Mouse (Mus musculus): ENCODE data around the gene Fam234a. TPM values are rescaled to one million over a fixed set of nuclear protein-coding genes. Genes with fewer than 3 reads are reported as not detected.
"Not testable (repeated sequence)": the region's sequence is repeated elsewhere in the genome, so short reads cannot be mapped to it uniquely, and the experiment has no call there.

Fam234a gene
- total RNA-seq (2021) = 10 to 100 TPM; 17.9 to 18.3 TPM

DNA sequence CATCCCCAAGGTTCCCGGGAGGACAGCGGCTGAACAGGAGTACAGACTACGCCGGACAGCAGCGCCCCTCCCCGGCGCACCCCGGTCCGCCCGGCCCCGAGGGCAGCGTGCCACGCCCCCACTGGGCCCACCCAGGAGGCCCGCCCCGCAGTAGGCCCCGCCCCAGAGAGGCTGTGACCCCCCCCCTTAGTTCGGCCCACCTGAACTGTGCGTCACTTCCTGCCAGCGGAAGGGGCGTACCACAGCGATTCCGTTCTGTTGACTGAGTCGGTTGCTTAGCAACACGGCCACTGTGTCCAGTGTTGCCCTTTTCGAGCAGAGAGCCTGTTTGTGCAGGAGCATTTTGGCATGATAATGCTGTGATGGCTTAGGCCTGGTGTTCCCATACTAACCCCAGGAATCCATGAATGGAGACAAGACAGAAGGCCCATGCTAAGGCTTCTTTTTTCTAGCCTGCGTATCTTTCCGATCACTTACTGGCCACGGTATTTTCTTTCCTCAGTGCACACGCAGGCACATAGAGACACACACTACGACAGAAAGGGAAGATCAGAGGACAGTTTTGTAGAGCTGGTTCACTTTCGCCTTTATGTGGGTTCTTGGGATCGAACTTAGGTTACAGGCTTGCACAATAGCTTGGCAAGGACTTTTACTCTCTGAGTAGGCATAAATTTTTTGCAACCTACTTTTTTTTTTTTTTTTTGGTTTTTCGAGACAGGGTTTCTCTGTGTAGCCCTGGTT, at the start of gene Fam234a:
Fam234a (minus strand) TSS at position 142 of the 741 bp plus-strand sequence.
- intact Hi-C loops (cut with DNase I) = loop anchor here (5.0 kb wide), 1 partner anchor 107 kb away; the partner anchor contains the start of gene Axin1
- DNase-seq (ENCODE audit: low spot score in 2 of 2) = peak; percentile 89

DNA sequence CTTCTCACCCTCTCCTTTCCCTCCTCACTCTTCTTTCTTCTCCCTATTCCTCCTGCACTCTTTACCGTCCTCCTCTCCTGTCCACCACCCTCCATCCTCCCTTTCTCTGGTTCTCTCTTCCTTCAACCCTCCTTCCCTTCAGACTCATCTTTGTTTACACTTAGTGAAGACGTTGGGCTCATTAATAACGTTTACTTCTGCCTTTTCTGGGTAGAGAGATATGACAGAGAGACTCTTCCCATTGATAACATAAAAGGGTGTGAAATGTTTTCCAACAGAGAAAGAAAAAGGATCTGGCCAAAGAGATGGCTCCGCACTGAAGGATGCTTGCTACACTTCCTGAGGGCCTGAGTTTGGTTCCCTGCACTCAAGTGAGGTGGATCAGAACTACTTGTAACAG, 45.4 kb upstream of the Fam234a start:
- DNase-seq (ENCODE audit: low spot score in 2 of 2) = no peak
- intact Hi-C loops (cut with DNase I) = no loop called here

DNA sequence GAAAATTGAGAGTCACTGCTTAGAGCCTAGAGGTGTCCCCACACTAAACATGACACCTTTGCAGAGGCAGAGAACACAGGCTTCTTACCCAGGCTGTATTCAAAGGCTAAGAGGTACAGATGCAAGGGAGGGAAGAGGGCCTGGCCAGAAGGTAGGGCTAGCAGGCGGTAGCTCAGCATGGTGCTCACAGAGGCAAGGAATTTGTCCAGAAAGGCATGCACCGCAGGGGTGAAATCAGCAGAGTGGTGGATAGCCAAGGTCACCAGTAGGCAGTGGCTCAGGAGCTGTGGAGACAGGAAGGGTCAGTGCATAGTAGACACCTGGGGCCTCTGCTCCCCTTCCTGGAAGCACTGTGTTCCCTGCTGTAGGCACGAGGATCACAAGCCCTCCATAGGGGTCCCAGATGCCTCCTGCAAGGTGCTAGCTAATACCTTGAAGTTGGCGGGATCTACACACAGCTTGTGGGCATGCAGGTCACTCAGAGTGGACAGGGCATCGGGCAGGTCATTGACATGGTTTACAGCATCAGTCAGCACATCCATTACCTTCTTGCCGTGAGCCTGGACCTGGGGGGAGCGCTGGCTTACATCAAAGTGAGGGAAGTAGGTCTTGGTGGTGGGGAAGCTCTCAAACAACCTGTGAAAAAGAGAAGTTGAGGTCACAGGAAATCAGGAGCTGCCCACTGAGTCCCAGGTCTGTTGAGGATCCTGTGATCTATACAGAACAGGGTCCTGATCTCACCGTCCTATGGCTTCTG, 42.3 kb upstream of the Fam234a start:
- DNase-seq (ENCODE audit: low spot score in 2 of 2) = no peak
- intact Hi-C loops (cut with DNase I) = no loop called here

DNA sequence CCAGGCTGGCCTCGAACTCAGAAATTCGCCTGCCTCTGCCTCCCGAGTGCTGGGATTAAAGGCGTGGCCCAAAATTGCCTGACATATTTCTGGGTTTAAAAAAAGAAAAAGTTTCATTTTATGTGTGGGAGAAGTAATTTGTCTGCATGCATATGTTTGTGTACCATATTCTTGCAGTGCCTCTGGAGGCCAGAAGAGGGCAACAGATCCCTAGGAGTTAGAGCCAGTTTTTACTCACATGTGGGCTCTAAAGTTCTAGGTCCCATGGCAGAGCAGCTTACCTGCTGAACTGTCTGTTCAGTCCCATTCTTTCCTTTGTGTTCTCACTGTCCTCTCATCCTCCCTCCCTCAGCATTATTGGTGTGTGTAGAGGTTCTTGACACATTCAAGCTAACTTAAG, 32.7 kb upstream of the Fam234a start:
- DNase-seq (ENCODE audit: low spot score in 2 of 2) = no peak
- intact Hi-C loops (cut with DNase I) = no loop called here

DNA sequence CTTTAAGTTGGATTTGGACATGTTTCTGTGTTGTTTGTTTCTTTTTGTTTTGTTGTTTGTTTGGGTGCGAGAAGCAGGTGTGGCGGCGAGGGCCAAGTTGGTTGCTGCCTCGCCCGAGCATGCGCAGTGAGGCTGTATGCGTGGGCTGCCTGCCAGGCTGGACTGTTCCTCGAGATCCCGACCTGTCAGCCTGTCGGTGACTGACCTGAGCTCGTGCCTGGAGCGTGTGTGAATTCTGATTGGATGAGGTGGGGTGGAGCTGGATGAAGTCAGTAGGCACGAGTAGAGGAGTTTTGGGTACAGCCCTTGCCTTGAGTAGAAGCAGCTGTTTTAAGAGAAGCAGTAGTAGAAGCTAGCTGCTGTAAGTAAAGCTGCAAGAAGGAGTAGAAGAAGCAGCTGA, 31.9 kb upstream of the Fam234a start:
- DNase-seq (ENCODE audit: low spot score in 2 of 2) = no peak
- intact Hi-C loops (cut with DNase I) = no loop called here

DNA sequence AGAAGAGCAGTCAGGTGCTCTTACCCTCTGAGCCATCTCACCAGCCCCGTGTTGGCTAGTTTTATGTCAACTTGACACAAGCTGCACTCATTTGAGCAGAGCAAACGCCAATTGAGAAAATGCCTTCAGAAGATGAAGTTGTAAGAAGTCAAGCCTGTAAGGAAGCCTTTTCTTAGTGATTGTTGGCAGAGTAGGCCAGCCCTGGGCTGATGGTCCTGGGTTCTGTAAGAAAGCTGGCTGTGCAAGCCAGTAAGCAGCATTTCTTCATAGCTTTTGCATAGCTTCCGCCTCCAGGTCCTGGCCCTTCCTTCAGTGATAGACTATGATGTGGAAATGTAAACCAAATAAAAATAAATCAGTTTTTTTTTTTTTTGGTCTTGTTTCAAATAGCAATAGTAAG, 28.5 kb upstream of the Fam234a start:
- no peak for DNase-seq (ENCODE audit: low spot score in 2 of 2)
- intact Hi-C loops (cut with DNase I) = no loop called here

DNA sequence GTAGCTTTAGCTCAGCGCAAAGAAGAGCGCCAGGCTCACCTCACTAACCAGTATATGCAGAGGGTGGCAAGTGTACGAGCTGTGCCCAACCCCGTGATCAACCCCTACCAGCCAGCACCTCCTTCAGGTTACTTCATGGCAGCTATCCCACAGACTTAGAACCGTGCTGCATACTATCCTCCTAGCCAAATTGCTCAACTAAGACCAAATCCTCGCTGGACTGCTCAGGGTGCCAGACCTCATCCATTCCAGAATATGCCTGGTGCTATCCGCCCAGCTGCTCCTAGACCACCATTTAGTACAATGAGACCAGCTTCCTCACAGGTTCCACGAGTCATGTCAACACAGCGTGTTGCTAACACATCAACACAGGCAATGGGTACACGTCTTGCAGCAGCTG, 25.5 kb upstream of the Fam234a start:
- intact Hi-C loops (cut with DNase I); DNase-seq (ENCODE audit: low spot score in 2 of 2): not testable (repeated sequence)

DNA sequence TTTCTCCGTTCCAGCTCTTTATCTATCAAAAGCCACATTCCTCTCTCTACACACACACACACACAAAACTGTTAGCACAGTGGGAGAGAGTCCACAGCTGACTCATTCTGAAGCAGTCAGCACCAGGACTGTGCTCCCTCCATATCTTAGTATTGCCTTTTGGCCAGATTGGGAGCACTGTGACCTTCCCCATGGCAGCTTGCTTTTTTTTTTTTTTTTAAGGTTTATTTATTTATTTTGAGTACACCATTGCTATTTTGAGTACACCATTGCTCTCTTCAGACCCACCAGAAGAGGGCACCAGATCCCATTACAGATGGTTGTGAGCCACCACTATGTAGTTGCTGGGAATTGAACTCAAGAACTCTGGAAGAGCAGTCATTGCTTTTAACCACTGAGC, 24.8 kb upstream of the Fam234a start:
- intact Hi-C loops (cut with DNase I) = no loop called here
- no peak for DNase-seq (ENCODE audit: low spot score in 2 of 2)

DNA sequence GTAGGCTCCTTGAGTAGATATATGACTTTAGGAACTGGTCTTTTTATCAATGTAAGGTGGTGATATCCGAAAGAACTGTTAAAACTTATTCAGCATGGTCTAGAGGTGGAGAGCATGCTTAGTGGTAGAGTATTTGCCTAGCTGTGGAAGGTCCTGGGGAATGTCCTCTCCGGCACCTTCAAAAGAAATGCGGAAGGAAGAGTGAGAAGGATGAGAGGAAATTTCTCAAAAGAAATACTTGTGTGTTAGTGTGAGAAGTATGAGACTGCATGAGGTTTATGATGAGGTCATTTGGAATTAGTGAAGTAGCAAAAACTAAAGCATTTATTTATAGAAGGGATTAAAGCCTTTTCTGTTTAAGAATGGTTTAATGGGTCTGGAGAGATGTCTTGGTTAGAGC, 18.3 kb upstream of the Fam234a start:
- intact Hi-C loops (cut with DNase I) = no loop called here
- DNase-seq (ENCODE audit: low spot score in 2 of 2) = no peak

DNA sequence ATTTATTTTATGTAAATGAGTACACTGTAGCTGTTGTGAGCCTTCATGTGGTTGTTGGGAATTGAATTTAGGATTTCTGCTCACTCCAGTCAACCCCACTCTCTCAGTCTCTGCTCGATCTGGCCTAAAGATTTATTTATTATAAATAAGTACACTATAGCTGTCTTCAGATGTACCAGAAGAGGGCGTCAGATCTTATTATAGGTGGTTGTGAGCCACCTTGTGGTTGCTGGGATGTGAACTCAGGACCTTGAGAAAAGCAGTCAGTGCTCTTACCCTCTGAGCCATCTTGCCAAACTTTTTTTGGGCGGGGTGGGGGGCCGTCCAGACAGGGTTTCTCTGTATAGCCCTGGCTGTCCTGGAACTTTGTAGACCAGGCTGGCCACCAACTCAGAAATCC, 17.8 kb upstream of the Fam234a start:
- intact Hi-C loops (cut with DNase I) = no loop called here

DNA sequence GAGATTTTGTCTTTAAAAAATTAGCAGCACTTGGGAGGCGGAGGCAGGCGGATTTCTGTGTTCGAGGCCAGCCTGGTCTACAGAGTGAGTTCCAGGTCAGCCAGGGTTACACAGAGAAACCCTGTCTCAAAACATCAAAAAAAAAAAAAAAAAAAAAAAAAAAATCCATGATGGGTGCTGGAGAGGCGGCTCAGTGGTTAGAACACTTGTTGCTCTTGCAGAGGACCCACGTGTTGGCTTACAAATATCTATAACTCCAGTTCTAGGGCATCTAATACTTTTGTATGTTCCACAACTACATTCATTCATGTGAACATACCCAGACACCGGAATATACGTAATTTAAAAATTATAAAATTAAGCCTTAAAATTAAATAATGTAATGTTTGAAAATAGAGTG, 11.3 kb upstream of the Fam234a start:
- DNase-seq (ENCODE audit: low spot score in 2 of 2) = no peak
- intact Hi-C loops (cut with DNase I) = no loop called here

More for the DNA sequence above, 17.8 kb upstream of the Fam234a start:
- no peak for DNase-seq (ENCODE audit: low spot score in 2 of 2)

DNA sequence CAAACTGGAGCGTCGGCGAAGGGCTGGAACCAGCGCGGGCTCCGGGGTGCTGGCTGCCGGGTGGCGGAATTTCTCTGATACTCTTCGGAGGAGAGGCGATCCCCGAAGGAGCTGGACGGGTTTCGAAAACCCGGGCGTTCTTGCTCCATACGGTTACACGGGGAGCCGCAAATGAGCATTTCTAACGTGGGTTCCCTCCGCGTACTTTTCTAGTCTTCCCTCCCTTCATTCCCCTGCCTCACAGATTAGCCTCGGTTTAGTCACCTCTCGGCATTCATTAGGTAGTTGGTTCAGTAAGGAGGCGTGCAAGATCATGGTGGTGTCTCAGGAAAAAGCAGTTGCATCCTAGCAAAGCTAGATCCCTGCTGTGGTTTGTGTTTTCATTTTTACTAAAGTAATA, 9.4 kb upstream of the Fam234a start:
- DNase-seq (ENCODE audit: low spot score in 2 of 2) = no peak
- intact Hi-C loops (cut with DNase I) = no loop called here

DNA sequence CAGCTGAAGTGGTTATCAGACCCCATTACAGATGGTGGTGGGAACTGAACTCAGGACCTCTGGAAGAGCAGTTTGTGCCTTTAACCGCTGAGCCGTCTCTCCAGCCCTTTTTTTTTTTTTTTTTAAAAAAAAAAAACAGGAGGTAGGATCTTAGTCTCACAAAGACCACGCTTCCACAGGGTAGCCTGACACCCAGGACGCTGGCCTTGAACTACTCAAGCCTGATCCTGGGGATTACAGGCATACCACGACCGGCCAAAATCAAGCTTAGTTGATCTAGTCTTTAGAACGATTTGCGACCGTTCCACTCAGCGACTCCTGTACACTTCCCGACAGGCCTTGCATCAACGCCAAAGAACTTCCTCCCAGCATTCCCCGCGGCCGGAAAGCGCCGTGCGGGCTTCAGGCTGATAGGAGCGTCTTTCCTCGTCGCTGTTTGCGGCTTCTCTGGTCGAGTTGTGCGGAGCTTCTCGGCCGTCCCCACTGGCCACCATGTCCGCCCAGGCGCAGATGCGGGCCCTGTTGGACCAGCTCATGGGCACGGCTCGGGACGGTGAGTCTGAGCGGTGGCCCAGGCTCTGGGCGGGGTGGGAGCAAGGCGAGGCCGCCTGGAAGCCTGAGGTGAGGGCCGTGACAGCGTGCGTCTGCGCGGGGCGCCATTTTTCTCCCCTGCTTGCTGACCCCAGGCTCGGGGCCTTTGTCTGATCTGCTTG, 8.7 kb upstream of the Fam234a start, which contains the start of gene Luc7l:
Luc7l (plus strand) TSS at position 358 of the 713 bp plus-strand sequence.
- DNase-seq (ENCODE audit: low spot score in 2 of 2) = peak; percentile 97
- intact Hi-C loops (cut with DNase I) = no loop called here

DNA sequence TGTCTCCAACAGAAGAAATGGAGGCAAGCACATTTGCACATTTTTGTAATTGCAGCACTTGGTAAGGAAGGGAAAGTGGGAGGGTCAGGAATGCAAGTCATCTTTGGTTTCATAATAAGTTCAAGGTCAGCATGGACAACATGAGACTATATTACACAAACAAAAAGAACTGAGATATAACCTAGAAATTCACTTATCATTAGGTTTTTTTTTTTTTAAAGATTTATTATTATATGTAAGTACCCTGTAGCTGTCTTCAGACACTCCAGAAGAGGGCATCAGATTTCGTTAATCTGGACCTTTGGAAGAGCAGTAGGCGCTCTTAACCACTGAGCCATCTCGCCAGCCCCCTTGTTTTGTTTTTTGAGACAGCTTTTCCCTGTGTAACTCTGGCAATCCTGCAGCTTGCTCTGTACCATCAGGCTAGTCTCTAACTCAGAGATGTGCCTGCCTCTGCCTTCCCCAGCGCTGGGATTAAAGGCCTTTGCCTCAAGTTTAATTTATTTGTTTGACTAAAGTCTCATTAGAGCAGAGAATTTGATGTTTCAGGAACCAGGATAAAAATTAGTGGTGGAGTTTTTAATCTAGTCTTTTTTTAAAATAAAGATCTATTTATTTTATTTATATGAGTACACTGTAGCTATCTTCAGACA, 8.0 kb upstream of the Fam234a start:
- DNase-seq (ENCODE audit: low spot score in 2 of 2) = no peak
- intact Hi-C loops (cut with DNase I) = no loop called here

DNA sequence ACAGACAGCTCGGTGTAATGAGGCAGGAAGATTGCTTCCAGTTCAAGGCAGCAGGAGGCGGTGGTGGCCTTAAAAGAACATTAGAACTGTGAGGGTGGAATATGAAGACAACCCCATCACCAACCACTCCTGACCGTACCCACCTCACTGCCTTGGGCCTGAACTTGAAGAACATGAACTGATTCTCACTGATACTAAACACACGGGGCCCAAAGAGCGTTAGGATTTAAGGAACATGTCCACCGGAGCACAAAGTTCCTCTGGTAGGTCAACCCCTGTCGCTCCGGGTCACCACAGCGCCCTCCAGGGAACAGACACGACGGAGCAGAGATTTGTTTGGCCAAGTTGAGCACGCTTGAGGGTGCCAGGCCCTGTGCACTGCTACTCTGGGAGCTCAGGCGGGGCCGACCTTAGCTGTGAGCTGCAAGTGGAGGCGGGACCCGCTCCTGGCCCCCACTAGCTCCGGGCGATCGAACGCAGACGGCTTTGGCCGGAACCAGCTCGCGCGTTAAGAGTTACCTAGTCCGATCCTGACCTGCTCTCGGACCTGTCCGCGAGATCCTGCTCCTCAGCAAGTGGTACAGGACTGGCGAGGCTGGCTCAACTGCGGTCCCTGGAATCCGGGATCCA, 456 bp downstream of the Fam234a start:
- intact Hi-C loops (cut with DNase I) = loop anchor here (5.0 kb wide), 1 partner anchor 106 kb away; the partner anchor contains the start of gene Axin1
- no peak for DNase-seq (ENCODE audit: low spot score in 2 of 2)

DNA sequence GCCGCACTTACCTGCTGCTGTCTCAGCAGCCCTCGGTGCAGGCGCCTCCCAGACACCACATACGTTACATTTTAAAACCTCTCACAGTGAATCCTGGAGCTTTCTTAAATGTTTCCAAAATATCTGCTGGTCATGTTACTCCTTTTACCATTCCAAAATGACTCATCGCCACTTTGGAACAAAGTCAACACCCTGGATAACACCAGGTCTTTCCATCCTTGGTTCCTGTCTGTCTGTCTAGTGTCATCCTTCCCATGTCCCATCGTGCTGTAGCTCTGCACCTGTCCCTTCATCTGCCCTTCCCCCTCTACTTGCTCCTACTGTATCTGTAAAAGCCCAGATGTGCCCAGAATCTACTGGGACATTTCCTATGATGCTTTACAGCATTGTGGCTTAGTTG, 3.1 kb downstream of the Fam234a start:
- no peak for DNase-seq (ENCODE audit: low spot score in 2 of 2)
- intact Hi-C loops (cut with DNase I) = loop anchor here (5.0 kb wide), 1 partner anchor 104 kb away; the partner anchor contains the start of gene Axin1

DNA sequence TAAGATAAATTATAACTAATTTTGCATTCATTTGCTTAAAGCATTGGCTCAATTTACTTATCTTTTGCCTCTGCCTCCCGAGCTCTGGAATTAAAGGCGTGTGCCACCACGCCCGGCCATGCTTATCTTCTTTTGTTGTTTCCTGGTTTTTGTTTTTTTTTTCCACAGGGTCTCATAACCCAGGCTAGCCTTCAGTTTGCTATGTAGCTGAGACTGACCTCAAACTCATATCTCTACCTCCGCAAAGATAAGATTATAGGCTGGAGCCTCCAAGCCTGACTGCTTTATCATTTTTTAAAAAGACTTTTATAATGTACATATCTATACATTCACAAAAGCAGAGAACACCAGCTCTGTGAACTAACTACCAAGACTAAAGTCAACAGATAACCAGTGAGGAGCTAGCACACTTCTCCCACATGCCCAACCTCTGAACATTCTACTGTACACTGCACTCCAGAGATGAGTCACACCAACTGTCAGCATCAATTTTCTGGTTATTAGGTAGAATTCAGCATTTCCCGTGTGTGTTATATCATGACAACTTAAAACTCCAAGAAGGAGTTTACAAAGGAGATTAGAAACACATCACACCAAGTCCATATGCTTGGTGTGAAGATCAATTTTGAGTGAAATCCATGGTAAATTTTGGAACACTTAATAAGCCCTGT, 3.8 kb downstream of the Fam234a start:
- intact Hi-C loops (cut with DNase I) = loop anchor here (5.0 kb wide), 1 partner anchor 103 kb away; the partner anchor contains the start of gene Axin1
- no peak for DNase-seq (ENCODE audit: low spot score in 2 of 2)

DNA sequence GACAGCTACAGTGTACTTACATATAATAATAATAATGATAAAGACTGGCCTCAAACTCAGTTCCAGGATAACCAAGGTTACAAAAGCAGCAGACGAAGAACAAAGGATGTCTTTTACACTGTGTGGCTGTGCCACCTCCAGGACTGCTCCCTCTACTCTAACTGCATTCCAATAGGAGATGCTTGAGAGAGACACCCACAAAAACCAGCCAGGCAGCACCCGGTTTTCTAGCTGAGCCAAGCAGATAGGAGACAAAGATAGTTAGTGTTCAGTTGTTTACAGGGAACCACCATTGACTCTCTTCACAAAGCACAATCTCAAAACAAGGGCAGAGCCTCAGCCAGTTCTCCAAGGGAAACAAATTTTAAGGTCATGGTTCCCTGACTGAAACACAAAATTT, 4.5 kb downstream of the Fam234a start:
- intact Hi-C loops (cut with DNase I) = no loop called here
- no peak for DNase-seq (ENCODE audit: low spot score in 2 of 2)

DNA sequence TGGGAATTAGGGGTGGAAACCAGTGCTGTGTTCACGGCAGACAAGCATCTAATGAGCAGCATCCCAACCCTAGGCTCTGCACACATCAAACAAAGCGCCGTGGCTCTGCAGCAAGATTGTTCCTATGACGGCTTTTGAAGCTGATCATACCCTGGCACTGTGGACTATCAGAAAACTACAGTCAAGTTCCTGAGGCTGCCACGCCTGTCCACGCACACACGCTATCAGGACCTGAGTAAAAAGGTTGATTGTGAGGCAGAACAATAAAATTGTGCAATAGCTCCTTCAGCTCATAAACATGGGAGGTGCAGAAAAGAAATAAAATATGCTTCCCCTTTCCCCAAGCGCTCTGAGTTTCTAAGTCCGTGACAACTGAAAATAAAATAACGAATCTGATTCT, 6.4 kb downstream of the Fam234a start:
- no peak for DNase-seq (ENCODE audit: low spot score in 2 of 2)
- intact Hi-C loops (cut with DNase I) = no loop called here
